In the genomic region with DNA sequence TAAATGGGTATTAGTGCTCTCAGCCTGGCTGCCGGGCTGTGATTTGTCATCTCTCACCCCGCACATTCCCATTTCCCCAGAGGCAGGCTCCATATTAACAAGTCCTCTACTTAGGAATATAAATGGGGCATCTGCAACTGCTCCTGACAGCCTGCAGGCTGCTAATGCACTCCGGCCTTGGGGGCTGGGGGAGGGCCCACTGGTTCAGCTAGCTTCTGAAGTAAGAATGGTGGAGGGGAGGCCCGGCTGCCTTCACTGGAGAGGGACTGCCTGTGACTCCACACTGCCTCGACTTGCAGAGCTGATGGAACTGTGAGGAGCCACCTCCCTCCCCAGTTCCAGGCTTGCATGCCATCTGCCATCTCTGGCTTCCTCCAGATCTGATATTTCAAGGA, we compare ENCODE assay signal across 10 mouse cellular contexts. TPM values are rescaled to one million over a fixed set of nuclear protein-coding genes. Genes with fewer than 3 reads are reported as not detected.
DNase-seq lines count a peak whose midpoint lies in the region; ATAC-seq and TF ChIP-seq lines count a peak whose summit lies in the region.
"Had no signal": no experiment of that assay in that cellular context is flagged by ENCODE, and none has a peak within 500 bp of the region (broad histone marks: within the 10 kb centered on the region; RNA-seq: fewer than 3 reads in every experiment).

No protein-coding gene starts in this region.

- peaks cover 29% of the 10 kb centered on the region for H3K4me1 ChIP-seq in neural tube, embryonic 12.5 days
- H3K4me1 ChIP-seq in intestine, embryonic 16.5 days (ENCODE audit: control insufficient read depth, insufficient read depth, low read length): 0 out of 2 replicates have a peak, but pooled peaks cover 5% of the 10 kb centered on the region
- peaks cover 7% of the 10 kb centered on the region for H3K4me1 ChIP-seq in small intestine, adult 2 months (ENCODE audit: control insufficient read depth, insufficient read depth, insufficient read length, low read length)

- H3K36me3 ChIP-seq in neural tube, embryonic 12.5 days: no peaks in the 10 kb centered on the region
- no peaks in the 10 kb centered on the region for H3K36me3 ChIP-seq in intestine, embryonic 16.5 days (ENCODE audit: control insufficient read depth, insufficient read depth, low read length)
- no peaks in the 10 kb centered on the region for H3K36me3 ChIP-seq in small intestine, adult 2 months (ENCODE audit: control insufficient read depth, insufficient read depth, low read length)

- peak overlapping the region; percentile 54; the same call in 1 of the 2 replicates for H3K27ac ChIP-seq in neural tube, embryonic 12.5 days
- no peak overlapping the region for H3K27ac ChIP-seq in intestine, embryonic 16.5 days (ENCODE audit: low read length)
- H3K27ac ChIP-seq in small intestine, adult 2 months (ENCODE audit: insufficient read depth, low read depth, low read length): 0 out of 2 replicates have a peak overlapping the region, but pooled peaks have one; percentile 9
- H3K27ac ChIP-seq: kidney, postnatal 0 days had no signal

- no peak overlapping the region for H3K4me3 ChIP-seq in neural tube, embryonic 12.5 days
- H3K4me3 ChIP-seq in intestine, embryonic 16.5 days (ENCODE audit: low read length): no peak overlapping the region
- H3K4me3 ChIP-seq in small intestine, adult 2 months (ENCODE audit: low read depth, low read length): no peak overlapping the region

- 0 out of 2 replicates have a peak, but pooled peaks have one; percentile 55 for ATAC-seq in frontal cortex, adult (ENCODE audit: low TSS enrichment)
- ATAC-seq in neural tube, embryonic 12.5 days (ENCODE audit: low FRiP score, low read depth): peak; percentile 17; the same call in 1 of the 2 replicates
- peak; percentile 3; the same call in 1 of the 2 replicates for ATAC-seq in intestine, embryonic 16.5 days

- DNase-seq in frontal cortex, postnatal 10 days (ENCODE audit: low spot score in 2 of 2): no peak
- DNase-seq in neural tube, embryonic 10.5 days (ENCODE audit: extremely low spot score, low spot score): no peak
- DNase-seq in urinary bladder, postnatal 10 days (ENCODE audit: low spot score): no peak
- no peak for DNase-seq in thymus, adult 18-20 months

- no peak overlapping the region for H3K9ac ChIP-seq in neural tube, embryonic 12.5 days
- H3K9ac ChIP-seq in intestine, embryonic 16.5 days (ENCODE audit: low read depth, low read length): no peak overlapping the region

- TF ChIP-seq POLR2A in small intestine, adult 2 months (IDR thresholded peaks at IDR 0.05; ENCODE audit: low read depth, low read length): no peak

- TF ChIP-seq CTCF in small intestine, adult 2 months (IDR thresholded peaks at IDR 0.05; ENCODE audit: extremely low read depth, insufficient read length, insufficient replicate concordance, low read depth, low read length): no peak

- no peaks in the 10 kb centered on the region for H3K27me3 ChIP-seq in neural tube, embryonic 12.5 days (replicated peaks)
- H3K27me3 ChIP-seq in intestine, embryonic 16.5 days (replicated peaks; ENCODE audit: control insufficient read depth, insufficient read depth, low read length): peaks cover 15% of the 10 kb centered on the region
- H3K27me3 ChIP-seq in small intestine, adult 2 months (ENCODE audit: control insufficient read depth, insufficient read depth, low read length): no peaks in the 10 kb centered on the region

- no peaks in the 10 kb centered on the region for H3K9me3 ChIP-seq in neural tube, embryonic 12.5 days
- no peaks in the 10 kb centered on the region for H3K9me3 ChIP-seq in intestine, embryonic 16.5 days (ENCODE audit: control insufficient read depth, low read length)

- 21% methylated on average over 5 of the region's 5 CpGs for WGBS in neural tube, embryonic 12.5 days
- WGBS in intestine, embryonic 16.5 days: 31% methylated on average over 5 of the region's 5 CpGs
- 42% methylated on average over 5 of the region's 5 CpGs for WGBS in small intestine, adult 2 months

- H3K4me2 ChIP-seq in neural tube, embryonic 12.5 days (replicated peaks): peak overlapping the region; percentile 9; the same call in 1 of the 2 replicates
- H3K4me2 ChIP-seq in intestine, embryonic 16.5 days (ENCODE audit: low read depth, low read length): no peak overlapping the region

RNA-seq across cellular contexts. Expression of a gene that starts 33.5 kb away (rescaled TPM):
- 0.18 TPM in 1 of 2 replicates, not detected in the other for polyA plus RNA-seq in neural tube, embryonic 12.5 days (2016; fragmentation: Nextera tagmentation; extraction: Ambion mirVana)
- polyA plus RNA-seq in intestine, embryonic 16.5 days (2015; fragmentation: Nextera tagmentation; extraction: Ambion mirVana): 0.11 TPM in 1 of 2 replicates, not detected in the other
- not detected in 2 replicates for polyA plus RNA-seq in small intestine, adult 2 months (2012; rRNA removed)
- polyA plus RNA-seq: kidney, postnatal 0 days; stomach, embryonic 16.5 days had no signal

Comparison
In these comparisons a context has a peak if more than half of its experiments do, and no peak if none do; other contexts are left out.
1. ATAC-seq: peak in every context shown above with its lines; median percentile 55 in frontal cortex, adult; 17 in neural tube, embryonic 12.5 days; 3 in intestine, embryonic 16.5 days.